Mouse (Mus musculus): Measurements from ENCODE around the gene Plxna1. TPM values are rescaled to one million over a fixed set of nuclear protein-coding genes. Genes with fewer than 3 reads are reported as not detected.
A peak's percentile ranks its signal among the peaks of the same experiment; 100 is the strongest.

Gene Plxna1
- polyA plus RNA-seq, 1 experiment from 2014 or later = 31.5 TPM

DNA sequence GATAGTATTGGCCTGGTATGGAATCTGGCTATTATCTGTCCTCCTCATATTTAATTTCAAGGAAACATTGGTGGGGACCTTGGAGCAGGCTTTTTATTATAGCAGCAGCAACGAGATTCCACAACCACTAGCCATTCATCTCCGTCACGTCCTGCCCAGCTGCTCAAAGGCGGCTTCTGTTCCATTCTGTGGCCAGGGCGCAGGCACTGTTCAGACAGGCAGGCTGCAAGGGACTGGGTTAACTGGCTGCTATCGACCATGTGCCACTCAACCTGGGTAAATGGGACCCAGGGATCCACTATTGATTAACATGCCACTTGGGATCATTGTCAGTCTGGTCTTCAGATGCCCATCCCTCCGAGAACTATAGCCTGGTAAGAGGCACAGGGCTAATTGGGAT is 27.4 kb upstream of the Plxna1 start:
- WGBS = 80% methylated on average over 7 of the region's 7 CpGs
- Histone ChIP-seq H3K4me1 (replicated peaks) (no peaks in the 10 kb centered on the region), H3K27ac (no peak overlapping the region), H3K4me2 (no peak overlapping the region), H3K9ac (replicated peaks) (no peak overlapping the region), H3K9me3 (no peaks in the 10 kb centered on the region), H3K27me3 (no peaks in the 10 kb centered on the region), H3K36me3 (no peaks in the 10 kb centered on the region), H3K4me3 (replicated peaks) (no peak overlapping the region)
- ATAC-seq (ENCODE audit: insufficient number of reproducible peaks, insufficient read depth, low FRiP score, low TSS enrichment, low read depth) = no peak

DNA sequence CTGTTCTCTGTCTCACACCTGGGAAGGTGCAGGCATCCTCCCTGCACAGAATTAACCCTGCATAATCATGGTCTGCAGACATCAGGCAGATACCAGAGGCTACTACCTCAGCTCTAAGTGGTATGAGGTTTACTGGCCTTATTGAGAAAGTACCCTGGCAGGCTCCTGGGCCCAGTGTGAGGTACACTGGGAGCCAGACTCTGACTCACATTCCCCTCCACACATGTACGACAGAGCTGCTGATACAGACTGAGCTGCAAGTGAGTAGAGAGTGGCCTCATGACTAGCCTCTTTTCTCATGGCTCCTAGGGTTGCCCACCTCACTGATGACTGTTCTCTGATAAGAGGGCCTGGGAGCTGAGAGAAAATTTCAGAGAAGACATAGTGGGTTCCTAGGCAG is 24.5 kb upstream of the Plxna1 start:
- Histone ChIP-seq H3K4me2 (no peak overlapping the region), H3K36me3 (no peaks in the 10 kb centered on the region), H3K9me3 (no peaks in the 10 kb centered on the region), H3K4me1 (replicated peaks) (no peaks in the 10 kb centered on the region), H3K4me3 (replicated peaks) (no peak overlapping the region), H3K27ac (no peak overlapping the region), H3K9ac (replicated peaks) (no peak overlapping the region), H3K27me3 (no peaks in the 10 kb centered on the region)
- WGBS = 79% methylated on average over 1 of the region's 1 CpGs
- ATAC-seq (ENCODE audit: insufficient number of reproducible peaks, insufficient read depth, low FRiP score, low TSS enrichment, low read depth) = no peak

DNA sequence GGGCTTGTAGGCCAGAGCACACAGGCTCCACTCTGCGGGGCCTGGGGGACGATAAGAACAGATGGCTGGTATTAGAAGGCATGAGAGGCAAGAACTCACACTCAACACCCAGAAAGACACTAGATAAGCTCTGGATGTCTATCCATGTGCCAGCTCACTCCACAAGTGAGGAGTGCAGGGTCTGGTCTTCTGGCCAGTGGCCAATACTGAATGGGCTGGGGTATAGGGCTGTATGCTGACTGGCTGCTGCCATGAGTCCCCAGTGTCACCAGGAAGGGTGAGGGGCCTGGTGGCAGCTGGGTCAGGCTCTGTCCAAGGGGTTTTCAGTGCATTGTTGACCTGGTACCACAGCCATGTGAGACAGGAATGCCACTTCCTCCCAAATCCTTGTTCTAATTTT is 22.3 kb upstream of the Plxna1 start:
- Histone ChIP-seq H3K27ac (no peak overlapping the region), H3K36me3 (no peaks in the 10 kb centered on the region), H3K4me1 (replicated peaks) (no peaks in the 10 kb centered on the region), H3K9me3 (no peaks in the 10 kb centered on the region), H3K4me3 (replicated peaks) (no peak overlapping the region), H3K9ac (replicated peaks) (no peak overlapping the region), H3K27me3 (no peaks in the 10 kb centered on the region), H3K4me2 (no peak overlapping the region)
- 93% methylated on average over 2 of the region's 2 CpGs for WGBS
- ATAC-seq (ENCODE audit: insufficient number of reproducible peaks, insufficient read depth, low FRiP score, low TSS enrichment, low read depth) = no peak

DNA sequence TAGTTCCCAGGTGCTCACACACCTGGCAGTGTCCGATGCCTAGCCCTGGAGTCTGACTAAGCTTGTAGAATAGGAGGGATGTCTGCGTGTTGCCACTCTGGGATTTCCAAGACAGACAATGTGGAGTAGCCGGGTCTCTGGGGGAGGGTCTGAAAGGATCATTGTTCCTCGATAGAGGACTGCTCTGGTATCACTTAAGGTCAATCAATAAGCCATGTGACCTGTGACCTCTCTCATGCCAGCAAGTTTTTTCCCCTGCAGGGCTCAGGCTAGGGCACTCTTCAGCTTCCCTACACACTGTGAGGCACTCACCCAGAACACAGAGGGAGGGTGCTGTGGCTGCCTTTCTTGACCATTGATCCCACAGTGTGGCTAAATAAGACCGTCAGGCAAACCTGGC is 19.4 kb upstream of the Plxna1 start:
- Histone ChIP-seq H3K27me3 (no peaks in the 10 kb centered on the region), H3K9ac (replicated peaks) (no peak overlapping the region), H3K27ac (no peak overlapping the region), H3K4me2 (no peak overlapping the region), H3K4me1 (replicated peaks) (no peaks in the 10 kb centered on the region), H3K4me3 (replicated peaks) (no peak overlapping the region), H3K36me3 (no peaks in the 10 kb centered on the region), H3K9me3 (no peaks in the 10 kb centered on the region)
- 56% methylated on average over 5 of the region's 5 CpGs for WGBS
- no peak for ATAC-seq (ENCODE audit: insufficient number of reproducible peaks, insufficient read depth, low FRiP score, low TSS enrichment, low read depth)

DNA sequence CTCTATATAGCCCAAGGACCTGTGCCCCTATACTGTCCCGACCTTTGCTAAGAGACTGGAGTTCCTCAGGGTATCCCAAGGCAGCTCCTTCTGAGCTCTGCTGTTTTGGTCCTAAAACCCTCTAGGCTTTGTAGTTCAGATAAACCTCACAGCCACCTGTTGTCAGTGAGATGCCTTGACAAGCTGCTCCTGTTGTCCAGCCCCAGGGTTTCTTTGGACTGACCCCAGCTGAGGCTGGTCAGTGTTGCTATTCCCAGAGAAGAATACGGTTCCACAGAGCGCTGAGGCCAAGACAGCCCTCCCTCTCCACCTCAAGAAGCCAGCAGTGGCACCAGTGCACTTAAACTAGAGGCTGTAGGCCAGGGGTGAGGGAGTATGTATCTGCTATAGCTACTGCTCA is 18.8 kb upstream of the Plxna1 start:
- H3K27me3 ChIP-seq = no peaks in the 10 kb centered on the region
- no peak overlapping the region for H3K4me3 ChIP-seq (replicated peaks)
- no peak overlapping the region for H3K4me2 ChIP-seq
- H3K27ac ChIP-seq = no peak overlapping the region
- ATAC-seq (ENCODE audit: insufficient number of reproducible peaks, insufficient read depth, low FRiP score, low TSS enrichment, low read depth) = no peak
- 69% methylated on average over 3 of the region's 3 CpGs for WGBS
- H3K4me1 ChIP-seq (replicated peaks) = no peaks in the 10 kb centered on the region
- no peaks in the 10 kb centered on the region for H3K36me3 ChIP-seq
- no peaks in the 10 kb centered on the region for H3K9me3 ChIP-seq
- H3K9ac ChIP-seq (replicated peaks) = no peak overlapping the region

DNA sequence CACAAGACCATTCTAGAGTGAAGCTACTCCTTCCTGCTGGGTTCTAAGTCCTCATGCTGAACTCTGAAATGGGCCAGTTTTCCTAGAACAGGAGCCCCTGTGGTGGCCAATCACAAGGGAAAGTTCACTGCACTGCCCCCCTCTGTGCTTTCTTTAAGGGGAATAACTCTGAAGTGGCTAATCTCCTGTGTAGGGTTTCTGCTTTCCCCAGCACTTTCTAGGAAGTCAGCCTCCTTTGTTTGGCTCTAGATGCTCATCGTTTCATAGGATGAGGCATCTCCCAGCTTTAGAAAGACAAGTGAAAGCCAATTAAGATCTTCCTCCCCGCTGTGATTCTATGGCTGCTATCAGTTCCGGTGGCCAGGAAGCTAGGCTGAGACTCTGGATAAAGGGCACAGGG is 18.3 kb upstream of the Plxna1 start:
- Histone ChIP-seq H3K9me3 (no peaks in the 10 kb centered on the region), H3K4me3 (replicated peaks) (no peak overlapping the region), H3K4me2 (no peak overlapping the region), H3K36me3 (no peaks in the 10 kb centered on the region), H3K27ac (no peak overlapping the region), H3K4me1 (replicated peaks) (no peaks in the 10 kb centered on the region), H3K9ac (replicated peaks) (no peak overlapping the region), H3K27me3 (no peaks in the 10 kb centered on the region)
- WGBS = 68% methylated on average over 3 of the region's 3 CpGs
- ATAC-seq (ENCODE audit: insufficient number of reproducible peaks, insufficient read depth, low FRiP score, low TSS enrichment, low read depth) = no peak

DNA sequence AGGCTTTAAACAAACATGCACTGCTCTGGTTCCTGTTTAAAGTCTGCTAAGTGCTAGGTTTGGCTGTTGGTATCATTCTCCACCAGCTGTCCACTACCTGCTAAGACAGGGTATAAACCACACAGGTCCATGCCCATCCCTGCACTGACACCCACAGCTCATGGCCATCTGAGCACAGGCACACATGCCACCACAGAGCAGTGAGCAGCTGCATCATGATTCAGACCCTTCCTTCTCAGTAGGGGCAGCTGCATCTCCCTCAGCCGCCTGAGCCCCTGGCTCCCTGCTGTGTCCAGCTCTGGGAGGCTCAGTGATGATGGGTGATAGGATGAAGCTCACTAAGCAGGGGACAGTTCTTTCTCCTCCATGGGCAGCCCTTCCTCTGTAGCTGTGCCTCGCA is 15.8 kb upstream of the Plxna1 start:
- H3K4me3 ChIP-seq (replicated peaks) = no peak overlapping the region
- ATAC-seq (ENCODE audit: insufficient number of reproducible peaks, insufficient read depth, low FRiP score, low TSS enrichment, low read depth) = no peak
- no peaks in the 10 kb centered on the region for H3K9me3 ChIP-seq
- H3K36me3 ChIP-seq = no peaks in the 10 kb centered on the region
- H3K27ac ChIP-seq = no peak overlapping the region
- H3K4me1 ChIP-seq (replicated peaks) = no peaks in the 10 kb centered on the region
- H3K27me3 ChIP-seq = no peaks in the 10 kb centered on the region
- H3K4me2 ChIP-seq = no peak overlapping the region
- WGBS = 67% methylated on average over 2 of the region's 2 CpGs
- H3K9ac ChIP-seq (replicated peaks) = no peak overlapping the region

DNA sequence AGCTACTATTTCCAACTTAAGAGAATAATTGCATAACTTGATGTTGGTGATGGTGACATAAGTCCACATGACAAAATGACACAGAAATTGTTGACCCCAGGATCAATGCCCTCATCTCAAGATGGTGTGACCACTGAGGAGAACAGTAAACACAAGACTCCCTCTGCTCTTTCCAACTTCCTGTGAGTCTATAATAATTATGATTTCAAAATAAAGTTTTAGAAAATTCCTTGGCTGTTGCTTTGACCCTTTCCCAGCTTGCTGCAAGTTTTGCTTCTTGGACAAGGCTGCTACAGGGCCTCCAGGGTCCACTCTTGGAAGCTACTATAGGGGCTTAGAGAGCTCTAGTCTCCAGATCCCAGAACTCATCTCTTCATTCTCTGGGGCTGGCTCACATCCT is 6.4 kb upstream of the Plxna1 start:
- H3K36me3 ChIP-seq = no peaks in the 10 kb centered on the region
- no peaks in the 10 kb centered on the region for H3K4me1 ChIP-seq (replicated peaks)
- ATAC-seq (ENCODE audit: insufficient number of reproducible peaks, insufficient read depth, low FRiP score, low TSS enrichment, low read depth) = no peak
- peaks cover 10% of the 10 kb centered on the region for H3K27me3 ChIP-seq
- H3K9me3 ChIP-seq = peaks cover 5% of the 10 kb centered on the region; the same call in 1 of the 2 replicates
- no peak overlapping the region for H3K4me2 ChIP-seq
- H3K9ac ChIP-seq (replicated peaks) = no peak overlapping the region
- H3K4me3 ChIP-seq (replicated peaks) = no peak overlapping the region
- no peak overlapping the region for H3K27ac ChIP-seq

DNA sequence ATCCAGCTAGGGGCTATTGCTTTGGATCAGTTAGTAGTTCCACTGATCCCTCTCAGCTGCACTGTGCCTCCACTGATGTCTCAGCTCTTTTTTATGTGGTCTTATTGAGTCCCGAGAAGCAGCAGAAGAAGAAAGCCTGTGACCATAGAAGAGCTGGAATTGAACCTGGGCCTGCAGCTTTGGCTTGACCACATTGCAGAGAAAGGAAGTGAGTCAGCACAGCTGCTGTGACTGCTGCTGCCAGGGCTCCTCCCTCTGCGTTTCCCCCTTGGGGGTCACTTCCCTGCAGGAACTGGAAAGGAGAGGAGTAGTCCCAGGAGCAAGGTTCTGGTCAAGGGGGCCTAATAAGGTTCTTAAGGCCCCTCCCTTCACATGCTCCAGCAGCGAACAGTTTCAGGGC is 1.9 kb upstream of the Plxna1 start:
- Histone ChIP-seq H3K36me3 (no peaks in the 10 kb centered on the region), H3K9ac (replicated peaks) (no peak overlapping the region), H3K4me2 (no peak overlapping the region), H3K4me1 (replicated peaks) (peaks cover 23% of the 10 kb centered on the region), H3K9me3 (peaks cover 5% of the 10 kb centered on the region; the same call in 1 of the 2 replicates), H3K27me3 (peaks cover 15% of the 10 kb centered on the region), H3K27ac (no peak overlapping the region), H3K4me3 (replicated peaks) (no peak overlapping the region)
- ATAC-seq (ENCODE audit: insufficient number of reproducible peaks, insufficient read depth, low FRiP score, low TSS enrichment, low read depth) = no peak
- 56% methylated on average over 3 of the region's 3 CpGs for WGBS

DNA sequence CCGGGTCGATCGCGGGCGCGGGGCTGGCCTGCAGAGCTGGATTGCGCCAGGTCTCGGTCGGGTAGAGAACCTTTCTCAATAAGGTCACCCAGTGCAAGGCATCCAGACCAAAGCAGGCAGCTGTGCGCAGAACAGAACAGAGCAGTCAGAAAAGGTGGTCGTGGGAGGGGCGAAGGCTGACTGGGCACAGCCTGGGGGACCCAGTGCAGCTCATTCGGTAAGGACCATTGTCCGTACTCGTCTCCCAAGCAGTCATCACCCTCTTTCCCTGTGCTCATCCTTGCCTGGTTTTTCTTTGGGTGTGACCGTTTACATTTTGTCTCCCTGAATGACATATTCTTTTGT is 659 bp upstream of the Plxna1 start:
- no peaks in the 10 kb centered on the region for H3K36me3 ChIP-seq
- H3K9me3 ChIP-seq = peaks cover 5% of the 10 kb centered on the region; the same call in 1 of the 2 replicates
- H3K4me2 ChIP-seq = peak overlapping the region; percentile 90
- H3K9ac ChIP-seq (replicated peaks) = peak overlapping the region; percentile 64
- peak overlapping the region; percentile 98 for H3K4me3 ChIP-seq (replicated peaks)
- H3K27ac ChIP-seq = no peak overlapping the region
- 6% methylated on average over 16 of the region's 16 CpGs for WGBS
- peaks cover 15% of the 10 kb centered on the region for H3K27me3 ChIP-seq
- ATAC-seq (ENCODE audit: insufficient number of reproducible peaks, insufficient read depth, low FRiP score, low TSS enrichment, low read depth) = no peak; the same call in 1 of the 2 replicates
- H3K4me1 ChIP-seq (replicated peaks) = peaks cover 29% of the 10 kb centered on the region

DNA sequence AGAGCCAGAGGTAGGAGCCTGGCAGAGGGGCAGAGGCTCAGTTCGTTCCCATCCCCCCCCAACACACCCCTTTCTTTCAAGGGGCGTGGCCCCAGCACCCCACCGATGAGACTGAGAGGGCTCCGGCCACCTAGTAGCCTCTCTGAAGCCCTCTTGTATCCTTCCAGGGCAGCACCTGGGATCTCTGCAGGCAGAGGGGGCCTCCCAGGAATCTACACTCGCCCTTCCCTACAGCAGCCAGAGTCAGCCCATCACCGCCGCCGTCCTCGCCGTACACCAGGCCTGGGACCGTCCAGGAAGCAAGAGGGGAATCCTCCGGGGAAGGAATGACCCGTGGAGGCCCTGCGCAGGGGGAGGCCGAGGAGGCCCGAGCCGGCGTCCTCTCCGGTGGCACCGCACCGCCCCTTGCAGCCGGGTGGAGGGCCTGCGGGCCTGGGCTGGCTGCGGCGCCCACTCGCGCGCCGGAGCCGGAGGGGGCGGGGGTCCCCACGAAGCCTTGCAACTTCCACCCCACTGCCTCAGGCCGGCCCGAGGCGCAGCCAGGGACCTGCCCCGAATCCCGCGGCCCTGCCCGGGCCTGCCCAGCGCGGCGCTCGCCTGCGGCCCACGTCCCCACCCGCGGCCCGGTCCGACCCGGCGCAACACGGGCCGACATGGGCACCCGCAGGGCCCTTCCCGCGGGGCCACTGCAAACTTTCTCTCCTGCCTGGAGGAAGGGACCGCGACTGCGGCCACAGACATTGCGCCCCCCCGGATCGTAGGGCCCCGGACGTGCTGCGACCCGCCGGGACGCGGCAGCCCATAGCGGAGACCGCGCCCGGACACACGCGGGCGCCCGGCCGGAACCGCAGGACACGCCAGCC is 771 bp downstream of the Plxna1 start:
- H3K4me1 ChIP-seq (replicated peaks) = peaks cover 29% of the 10 kb centered on the region
- H3K27ac ChIP-seq = peak overlapping the region; percentile 77
- peak overlapping the region; percentile 83 for H3K4me2 ChIP-seq
- peaks cover 9% of the 10 kb centered on the region for H3K36me3 ChIP-seq
- peak overlapping the region; percentile 98 for H3K4me3 ChIP-seq (replicated peaks)
- H3K27me3 ChIP-seq = peaks cover 15% of the 10 kb centered on the region
- WGBS = under 1% methylated on average over 71 of the region's 80 CpGs
- no peaks in the 10 kb centered on the region for H3K9me3 ChIP-seq
- ATAC-seq (ENCODE audit: insufficient number of reproducible peaks, insufficient read depth, low FRiP score, low TSS enrichment, low read depth) = 0 out of 2 replicates have a peak, but pooled peaks have one; percentile 3
- H3K9ac ChIP-seq (replicated peaks) = peak overlapping the region; percentile 98
